Mouse (Mus musculus) cerebellum, adult (tissue): ENCODE measurements around the gene Tbx1.

ENCODE experiments used
- ATAC-seq: cut with Nextera tagmentation; 2 replicates; pipeline ENCODE4 v1.9.2; 2017; ENCODE audit warnings: mild to moderate bottlenecking, moderate library complexity, mixed read lengths; ENCODE audit not compliant: insufficient number of reproducible peaks, low FRiP score, low TSS enrichment

Gene Tbx1

DNA sequence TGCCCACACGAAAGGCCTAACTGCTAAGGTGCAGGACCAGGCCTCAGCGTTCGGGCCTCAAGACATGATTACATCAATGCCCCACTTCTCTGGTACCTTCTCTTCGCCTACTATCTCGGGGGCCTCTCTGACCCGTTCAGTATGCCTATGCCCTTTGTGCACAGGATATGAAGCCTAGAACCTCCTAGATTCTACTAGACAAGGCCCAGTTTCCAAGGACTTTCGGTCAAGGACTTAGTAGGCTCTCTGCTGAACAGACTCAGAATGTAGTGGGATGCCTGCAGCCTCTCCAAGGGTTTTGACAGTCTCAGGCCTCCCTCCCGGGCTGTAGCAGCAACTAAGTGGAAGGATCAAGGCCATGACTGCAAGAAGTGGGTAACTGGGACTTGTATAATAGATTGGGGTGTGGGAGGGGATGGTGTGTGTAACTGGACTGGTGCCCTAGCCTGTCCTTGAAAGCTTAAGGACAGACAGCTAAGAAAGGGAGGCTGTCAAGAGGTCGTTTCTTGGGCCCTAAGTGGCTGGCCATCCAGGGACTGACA lies 1.3 kb downstream of the Tbx1 start:
- ATAC-seq = no peak

DNA sequence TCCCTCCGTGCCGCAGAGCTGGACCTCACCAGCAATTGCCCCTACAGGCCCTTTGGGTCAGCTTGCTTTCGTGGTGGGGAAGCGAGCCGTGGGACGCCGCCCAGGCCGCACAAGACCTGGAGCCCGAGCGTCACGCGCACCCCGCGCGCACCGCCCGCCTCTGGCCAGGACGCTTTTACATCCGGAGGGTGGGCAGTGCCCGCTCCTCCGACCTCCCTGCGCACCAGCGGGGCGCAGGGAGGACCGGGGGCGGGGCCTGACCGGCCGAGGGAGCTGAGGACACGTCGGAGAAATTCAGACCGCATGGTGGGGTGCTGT lies 1.8 kb downstream of the Tbx1 start:
- ATAC-seq = no peak

DNA sequence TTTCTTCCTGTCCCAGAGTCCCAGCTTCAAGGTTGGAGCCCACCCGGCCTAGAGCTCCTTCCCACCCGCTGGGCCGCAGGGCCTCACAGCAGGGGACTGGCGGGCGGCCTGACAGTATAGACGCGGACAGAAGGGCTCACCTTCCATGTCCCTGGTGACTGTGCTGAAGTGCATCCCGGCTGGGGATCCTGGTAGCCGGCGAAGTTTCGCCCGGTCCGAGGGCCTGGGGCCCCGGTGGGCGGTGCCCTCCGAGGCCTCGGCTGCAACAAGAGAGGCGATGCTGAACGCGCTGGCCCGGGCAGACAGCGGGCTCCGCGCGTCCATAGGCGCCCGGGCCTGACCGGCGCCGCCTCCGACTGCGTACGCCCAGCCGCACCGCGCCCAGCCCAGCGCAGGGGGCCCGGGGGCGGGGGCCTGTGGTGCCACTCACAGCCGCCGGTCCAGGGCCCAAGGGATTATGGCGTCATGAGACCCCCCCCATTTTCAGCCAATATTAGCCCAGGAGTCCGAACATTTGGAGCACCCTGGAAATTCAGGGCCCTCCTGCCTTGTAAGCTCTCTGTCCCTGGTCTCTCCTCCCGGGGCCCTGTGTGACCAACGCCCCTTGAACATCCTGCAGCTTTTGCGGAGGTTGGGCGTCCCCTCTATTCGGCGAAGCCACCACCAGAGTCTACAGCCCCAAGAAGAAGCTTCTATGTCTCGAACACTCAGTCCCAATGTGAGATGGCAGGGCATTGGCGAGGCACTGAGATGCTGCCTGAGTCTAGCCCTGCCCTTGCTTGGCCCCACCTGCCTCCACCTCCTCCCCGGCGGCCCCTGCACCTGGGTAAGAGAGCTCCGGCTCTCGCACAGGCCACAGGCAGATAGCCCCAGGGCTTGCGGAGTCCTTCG lies 2.4 kb downstream of the Tbx1 start:
- no peak for ATAC-seq

DNA sequence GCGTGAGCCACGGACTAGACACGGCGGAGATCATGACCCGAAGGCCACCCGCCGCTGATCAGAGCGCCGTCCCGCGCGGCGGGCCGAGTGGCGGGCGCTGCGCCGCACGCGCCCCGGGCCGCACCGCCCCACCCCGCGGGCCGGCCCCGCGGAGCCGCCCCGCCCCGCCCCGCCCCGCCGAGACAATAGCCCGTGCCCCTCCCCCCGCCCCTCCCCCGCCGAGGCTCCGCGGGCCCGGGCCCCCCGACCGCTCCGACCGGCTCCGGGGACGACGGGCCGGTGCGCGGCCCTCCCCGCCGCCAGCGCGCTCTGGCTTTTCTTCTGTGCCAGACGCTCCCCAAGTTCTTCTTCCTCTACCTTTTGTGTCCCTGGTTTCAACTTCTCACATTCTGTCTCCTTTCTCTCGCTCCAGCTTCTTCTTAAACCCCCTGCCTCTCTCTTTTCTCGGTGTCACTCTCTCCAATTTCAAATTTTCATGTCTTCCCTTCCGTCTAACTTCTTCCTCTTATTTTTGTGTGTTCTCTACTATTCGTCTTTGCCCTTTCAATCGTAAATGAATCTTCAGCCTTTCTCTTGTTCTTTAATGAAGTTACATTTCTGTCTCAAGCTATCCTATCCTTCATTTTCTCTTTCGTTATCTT lies 3.4 kb downstream of the Tbx1 start:
- ATAC-seq = no peak

DNA sequence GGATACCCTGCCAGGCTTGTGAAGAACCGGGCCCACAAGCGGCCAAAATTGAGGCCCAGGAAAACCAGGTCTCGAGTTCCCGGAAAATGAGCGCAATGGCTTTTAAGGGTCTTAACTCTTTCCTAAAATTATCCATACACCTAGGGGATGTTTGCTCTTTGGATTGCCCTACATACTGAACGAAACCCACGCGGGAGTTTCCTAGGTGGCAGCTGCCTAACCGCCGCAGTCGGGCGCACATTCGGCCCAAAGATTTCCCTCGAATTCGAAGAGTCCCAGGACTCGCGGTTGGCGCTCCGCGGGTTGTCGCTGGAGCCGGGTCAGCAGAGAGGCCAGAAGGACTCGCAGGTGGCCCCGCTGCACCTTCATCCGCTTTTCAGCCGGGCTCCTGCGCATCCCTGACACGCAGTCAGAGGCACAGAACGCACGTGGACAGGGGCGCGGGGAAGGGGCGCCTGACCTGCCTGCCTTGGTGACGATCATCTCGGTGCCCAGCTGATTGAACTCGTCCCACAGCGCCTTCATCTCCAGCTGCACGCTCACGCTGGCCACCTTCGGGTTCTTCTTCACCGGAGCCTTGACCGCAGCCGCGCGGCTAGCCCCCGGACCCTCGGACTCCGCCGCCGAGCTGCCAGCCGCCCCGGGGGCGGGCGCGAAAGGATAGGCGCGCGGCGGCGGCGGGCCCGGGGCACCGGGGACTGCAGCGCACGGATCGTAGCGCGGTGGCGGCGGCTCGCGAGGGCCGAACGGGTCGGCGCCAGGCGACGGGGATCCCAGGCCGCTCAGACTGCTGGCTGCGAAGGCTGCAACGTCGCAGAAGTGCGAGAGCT lies 4.2 kb downstream of the Tbx1 start:
- ATAC-seq = no peak

DNA sequence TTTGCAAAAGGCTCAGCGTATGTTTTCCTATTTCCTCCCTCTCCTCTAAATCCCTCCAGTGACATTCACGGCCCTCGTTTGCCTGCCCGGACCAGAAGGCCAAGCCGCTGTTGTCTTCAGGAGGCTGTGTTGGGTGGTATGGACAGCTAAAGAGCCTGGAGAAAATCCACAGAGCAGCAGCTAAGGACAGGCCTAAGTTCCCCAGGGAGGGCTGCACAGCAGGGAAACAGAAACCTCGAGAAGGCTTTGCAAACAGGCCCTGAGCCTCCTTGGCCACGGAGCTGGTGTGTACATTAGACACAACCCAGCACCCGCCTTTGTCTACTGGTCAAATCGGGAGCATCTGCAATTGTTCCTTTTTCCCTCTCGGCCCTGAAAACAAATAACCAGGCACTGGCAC lies 4.8 kb downstream of the Tbx1 start:
- no peak for ATAC-seq

DNA sequence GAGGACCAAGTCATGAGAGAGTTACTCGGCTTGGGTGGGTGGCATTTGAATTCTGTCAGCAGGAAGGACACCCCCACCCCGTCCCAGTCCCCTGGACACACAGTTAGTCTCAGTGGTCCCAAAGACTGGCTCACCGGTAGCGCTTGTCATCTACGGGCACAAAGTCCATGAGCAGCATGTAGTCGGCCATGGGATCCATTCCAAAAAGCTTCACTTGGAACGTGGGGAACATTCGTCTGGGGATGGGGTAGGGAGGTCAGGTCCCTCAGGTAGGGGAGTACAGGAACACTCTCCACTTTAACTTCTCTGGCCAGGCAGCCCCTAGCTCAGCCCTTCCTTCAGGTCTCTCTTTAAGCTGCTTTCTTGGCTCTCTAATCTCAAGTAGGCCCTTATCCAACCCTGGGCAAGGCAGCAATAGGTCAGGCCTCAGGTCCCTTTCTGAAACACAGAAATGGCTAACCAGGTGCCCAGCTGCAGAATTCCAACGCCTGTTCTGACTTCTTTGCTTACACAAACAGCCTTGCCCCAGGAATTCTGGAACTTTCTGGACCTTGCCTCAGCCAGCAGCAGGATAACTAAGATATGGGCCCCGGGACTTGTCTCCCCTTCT lies 5.5 kb downstream of the Tbx1 start:
- no peak for ATAC-seq

DNA sequence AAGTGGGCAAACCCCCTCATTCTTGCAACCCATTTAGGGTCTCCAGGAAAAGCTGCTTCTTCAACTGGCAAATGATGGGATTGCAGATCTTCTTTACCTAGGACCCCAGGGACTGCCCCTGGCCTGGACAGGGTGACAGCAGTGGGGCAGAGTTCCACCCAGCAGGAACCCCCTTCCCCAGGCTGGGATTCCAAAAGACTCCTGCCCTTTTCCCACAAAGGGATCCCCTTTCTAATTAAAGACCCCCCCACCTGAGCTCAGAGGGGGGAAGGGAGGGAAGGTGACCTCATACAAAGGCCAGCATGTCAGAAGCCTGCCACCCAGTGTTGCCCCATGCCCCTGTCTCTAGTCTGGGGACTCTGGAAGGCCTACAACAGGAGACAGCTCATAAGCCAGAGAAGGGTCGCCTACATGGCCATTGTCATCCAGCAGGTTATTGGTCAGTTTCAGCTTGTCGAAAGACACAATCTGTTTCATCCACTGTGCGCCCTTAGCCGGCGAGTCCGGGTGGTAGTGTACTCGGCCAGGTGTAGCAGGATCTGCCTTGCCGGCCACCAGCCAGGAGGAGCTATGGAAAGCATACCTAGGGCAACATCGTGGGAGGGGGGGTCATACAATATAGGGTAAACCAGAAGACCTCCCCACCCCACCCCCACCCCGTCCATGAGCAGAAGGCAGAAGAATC lies 6.7 kb downstream of the Tbx1 start:
- no peak for ATAC-seq

DNA sequence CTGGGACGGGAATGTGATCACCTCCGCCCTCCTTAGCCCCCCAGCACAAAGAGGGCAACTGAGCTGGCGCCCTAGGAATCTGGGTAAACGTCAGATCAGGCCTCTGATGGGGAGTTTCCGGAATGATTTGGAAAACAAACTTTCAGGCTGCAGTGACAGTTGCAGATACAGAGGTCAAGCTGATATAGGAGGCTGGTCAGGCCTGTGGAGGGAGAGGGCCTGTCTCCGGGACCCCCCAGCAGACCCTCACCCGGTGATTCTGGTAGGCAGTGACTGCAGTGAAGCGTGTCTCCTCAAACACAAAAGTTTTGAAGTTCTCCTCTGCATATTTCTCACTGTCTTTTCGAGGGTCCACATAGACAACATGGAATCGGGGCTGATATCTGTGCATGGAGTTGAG lies 7.3 kb downstream of the Tbx1 start:
- ATAC-seq = no peak

DNA sequence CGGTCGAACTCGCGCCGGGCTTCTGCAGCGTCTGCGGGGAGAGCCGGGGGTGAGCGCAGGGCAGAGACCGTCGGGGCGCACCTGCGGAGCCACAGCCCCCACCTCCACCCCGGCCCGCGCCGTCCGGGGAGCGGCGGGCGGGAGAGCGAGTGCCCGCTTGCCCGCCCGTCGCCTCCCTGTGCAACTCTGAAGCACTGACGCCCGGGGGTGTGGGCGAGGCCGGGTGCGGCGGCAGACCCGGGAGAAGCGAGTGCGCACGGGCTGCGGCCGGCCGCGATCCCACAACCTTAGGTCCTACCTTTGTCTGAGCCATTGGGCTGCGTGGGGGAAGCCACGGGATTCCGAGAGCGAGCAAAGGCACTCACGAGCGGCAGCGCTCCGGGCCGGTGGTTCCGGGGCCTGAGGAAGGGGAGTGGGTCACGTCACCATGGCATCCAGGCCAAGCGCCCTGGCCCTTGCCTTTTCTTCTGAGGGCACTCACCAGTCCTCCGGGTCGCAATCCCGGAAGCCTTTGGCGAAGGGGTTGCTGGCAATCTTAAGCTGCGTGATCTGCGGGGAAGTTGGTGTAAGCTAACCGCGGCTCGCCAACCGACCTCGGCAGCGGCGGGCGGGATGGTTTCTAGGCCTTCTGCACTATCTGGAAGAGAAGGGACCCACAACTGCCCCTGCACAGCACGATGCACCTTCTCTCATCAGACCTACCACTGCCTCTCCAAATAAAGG lies 7.9 kb downstream of the Tbx1 start:
- ATAC-seq = no peak

DNA sequence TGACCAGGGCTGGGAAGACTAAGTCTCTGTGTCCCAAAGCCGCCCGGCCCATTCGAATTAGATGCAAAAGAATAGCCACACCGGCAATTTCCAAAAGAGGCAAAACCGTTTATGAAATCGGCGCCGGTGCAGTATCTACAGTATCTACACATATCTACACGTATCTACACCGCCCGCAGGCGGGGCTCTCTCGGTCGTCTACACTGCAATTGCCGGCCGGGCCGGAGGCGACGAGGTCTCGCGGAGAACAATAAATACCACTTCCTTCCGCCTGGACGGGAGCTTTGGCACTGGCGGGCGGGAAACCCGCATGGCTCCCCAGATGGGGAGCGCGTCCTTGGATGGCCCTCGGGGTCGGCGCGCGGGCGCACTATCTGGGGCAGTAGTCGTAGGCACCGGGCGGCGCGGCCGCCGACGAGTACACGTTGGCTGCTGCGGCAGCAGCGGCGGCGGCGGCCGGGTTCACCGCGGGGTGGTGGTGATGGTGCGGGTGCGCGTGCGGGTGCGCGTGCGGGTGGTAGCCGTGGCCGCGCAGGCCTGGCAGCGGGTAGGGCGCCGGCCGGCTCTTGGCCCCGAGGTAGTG lies 8.8 kb downstream of the Tbx1 start:
- no peak for ATAC-seq

DNA sequence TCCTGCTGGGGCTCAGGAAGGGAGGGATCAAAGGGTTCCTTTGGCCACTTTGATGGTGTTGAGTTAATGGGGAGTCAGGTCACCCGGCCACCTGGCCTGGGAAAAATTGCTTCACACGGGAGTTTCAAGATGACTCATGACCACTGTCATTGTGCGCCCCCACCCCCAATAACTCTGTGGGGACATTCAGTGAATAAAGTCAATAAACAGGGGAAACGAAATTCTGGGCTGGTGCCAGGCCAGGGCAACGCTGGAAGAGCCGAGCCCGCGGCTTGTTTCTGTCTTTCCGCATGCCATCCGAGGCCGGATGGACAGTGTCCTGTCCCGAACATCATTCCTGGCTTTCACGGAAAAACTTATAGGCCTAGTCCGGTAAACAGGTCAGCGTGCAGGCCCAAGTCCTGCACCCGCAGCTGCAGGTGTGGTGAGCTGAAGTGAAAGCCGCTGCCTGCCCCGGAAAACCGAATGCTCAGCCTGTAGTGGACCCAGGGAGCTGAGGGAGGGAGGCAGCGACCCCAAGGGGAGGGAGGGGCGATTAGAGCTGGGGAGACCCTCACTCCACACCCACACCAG lies 9.3 kb downstream of the Tbx1 start:
- no peak for ATAC-seq

DNA sequence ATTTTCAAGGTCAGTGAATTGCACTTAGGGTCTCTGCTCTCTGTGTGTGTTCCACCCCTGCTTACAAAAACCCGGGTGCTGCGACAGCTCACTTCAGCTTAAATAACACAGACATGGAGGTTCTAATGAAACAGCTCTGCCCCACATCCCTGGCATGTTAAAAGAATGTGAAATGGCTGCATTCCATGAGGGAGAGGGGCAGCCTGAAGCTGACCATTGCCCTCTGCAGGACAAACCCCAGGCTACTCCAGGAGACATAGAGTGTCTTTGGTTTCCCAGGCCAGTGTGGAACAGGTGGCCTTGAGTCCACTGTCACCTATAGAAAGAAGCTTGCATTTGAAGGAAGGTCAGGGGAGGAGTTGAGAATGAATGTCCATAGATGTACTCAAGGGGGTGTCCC lies 10.1 kb downstream of the Tbx1 start:
- ATAC-seq = no peak

DNA sequence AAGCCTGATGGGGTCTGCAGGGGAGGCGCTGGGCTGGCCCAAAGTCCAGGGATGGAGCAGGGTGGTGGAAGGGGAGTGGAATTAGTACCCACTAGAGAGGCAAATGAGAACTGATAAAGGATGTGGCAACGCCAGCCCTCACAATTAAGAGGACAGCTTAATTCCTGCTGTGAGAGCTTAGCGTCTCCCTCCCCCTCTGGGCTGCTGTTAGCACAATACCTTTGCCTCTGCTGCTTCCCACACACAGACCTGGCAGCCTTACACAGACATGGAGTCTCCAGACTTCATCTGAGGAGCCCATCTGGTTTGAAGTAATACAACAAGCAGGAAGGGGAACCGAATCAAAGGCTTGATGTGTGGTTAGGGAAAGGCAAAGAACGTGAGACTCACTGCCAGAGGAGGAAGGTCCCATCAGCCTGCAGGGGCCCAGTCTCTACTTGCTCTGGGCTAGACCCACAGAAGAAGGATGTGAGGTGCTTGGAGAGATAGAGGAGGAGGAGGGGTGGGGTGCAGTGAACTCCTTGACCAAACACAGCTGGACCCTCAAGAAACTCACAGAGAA lies 12.8 kb downstream of the Tbx1 start:
- ATAC-seq = no peak

DNA sequence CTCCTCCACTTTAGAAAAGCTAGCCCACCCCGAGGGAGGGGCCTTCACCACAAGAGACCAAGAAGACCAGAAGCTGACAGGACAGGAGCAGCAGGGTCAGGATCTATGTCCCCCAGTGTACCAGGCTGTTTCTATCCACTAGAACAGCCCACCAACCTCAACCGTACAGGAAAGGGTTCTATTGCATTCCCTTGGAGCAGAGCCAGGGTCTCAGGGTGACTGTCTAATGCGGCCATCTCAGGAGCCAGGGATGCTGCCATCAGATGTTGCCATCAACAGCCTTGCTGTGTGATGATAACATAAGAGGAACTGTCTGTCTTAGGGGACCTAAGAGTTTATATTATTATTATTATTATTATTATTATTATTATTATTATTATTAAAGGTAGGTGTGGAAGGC lies 13.4 kb downstream of the Tbx1 start:
- no peak for ATAC-seq

DNA sequence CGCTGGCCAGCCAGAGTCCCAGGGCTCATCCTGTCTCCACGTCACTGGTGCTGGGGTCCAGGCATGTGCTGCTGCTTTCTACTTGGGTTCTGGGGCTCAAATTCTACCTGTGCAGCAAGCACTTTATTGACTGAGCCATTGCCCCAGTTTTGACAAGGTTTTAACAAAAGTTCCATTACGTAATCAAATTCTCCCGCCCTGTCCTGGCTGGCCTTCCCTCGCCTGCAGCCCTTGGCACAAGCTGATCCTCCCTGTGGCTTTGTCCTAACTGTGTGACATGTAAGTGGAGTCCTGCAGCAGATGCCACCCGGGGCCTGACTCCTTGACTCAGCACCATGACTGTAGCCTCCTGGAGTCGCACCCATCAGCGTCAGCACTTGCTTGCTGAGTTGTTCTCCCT lies 16.3 kb downstream of the Tbx1 start:
- ATAC-seq = no peak

DNA sequence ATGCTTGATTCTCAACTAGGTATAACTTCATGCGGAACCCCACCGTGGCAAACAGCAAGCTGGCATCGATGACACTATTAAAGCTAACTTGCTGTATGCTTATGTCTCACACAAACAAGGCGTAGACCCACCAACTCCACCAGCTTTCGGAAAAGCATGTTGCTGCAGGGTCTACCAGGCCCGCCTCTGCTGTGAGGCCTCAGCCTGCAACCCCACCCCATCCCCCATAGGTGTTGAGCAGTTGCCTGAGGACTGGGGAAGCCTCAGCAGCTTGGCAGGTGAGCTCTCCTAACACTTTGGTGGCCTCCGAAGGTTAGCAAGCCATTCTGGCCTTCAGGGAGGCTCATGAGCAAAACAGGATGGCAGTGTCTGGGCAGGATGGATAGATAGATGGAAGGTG lies 21.9 kb downstream of the Tbx1 start:
- ATAC-seq = no peak

DNA sequence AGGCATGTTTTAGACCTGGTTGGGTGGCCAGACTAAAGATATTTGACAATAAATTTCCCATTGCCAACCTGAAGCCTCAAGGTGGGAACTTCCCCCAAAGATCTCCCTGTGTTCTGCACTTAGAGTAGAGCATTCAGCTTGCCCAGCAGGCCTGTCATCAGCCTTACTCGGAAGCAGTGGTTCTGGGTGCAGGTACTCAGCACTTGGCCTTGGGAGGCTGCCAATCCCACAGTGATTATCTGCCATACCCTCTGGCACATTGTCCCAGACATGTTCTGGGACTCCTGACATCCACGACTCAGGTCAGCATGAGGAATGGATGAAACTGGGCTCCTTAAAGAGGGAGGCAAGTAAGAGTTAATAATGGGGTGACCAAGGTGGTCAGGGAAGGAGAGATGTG lies 26.0 kb downstream of the Tbx1 start:
- ATAC-seq = no peak
